Mouse (Mus musculus) liver, embryonic 13.5 days (tissue): ENCODE data around the gene Rtn3. TPM values are rescaled to one million over a fixed set of nuclear protein-coding genes. Genes with fewer than 3 reads are reported as not detected.

Source experiments
- ATAC-seq: fragments of 200-750 bp; cut with Nextera tagmentation; 2 replicates; pipeline ENCODE4 v1.8.0; 2017; ENCODE audit warnings: low read depth, mild to moderate bottlenecking, moderate number of reproducible peaks, moderate library complexity
- DNase-seq: peaks from one replicate; pipeline ENCODE4 v3.0.0; 2022
- H3K27ac ChIP-seq: fragments of 300-500 bp; sonication (generic); 2 replicates; pipeline ENCODE4 v1.5.1; 2015; ENCODE audit warnings: moderate library complexity, mild to moderate bottlenecking, inconsistent platforms
- H3K27me3 ChIP-seq: fragments of 300-500 bp; sonication (generic); 2 replicates; pipeline ENCODE4 v1.6.1; 2015; ENCODE audit warnings: mild to moderate bottlenecking, inconsistent platforms
- H3K36me3 ChIP-seq: fragments of 300-500 bp; sonication (generic); 2 replicates; pipeline ENCODE4 v1.6.1; 2015; ENCODE audit warnings: mild to moderate bottlenecking, inconsistent platforms
- H3K4me1 ChIP-seq: fragments of 300-500 bp; sonication (generic); replicated peaks from 2 replicates; pipeline ENCODE4 v1.6.1; 2015; ENCODE audit warnings: inconsistent platforms
- H3K4me2 ChIP-seq: fragments of 300-500 bp; sonication (generic); 2 replicates; pipeline ENCODE4 v1.6.1; 2015; ENCODE audit warnings: inconsistent platforms, mild to moderate bottlenecking, moderate library complexity
- H3K4me3 ChIP-seq: fragments of 300-500 bp; sonication (generic); replicated peaks from 2 replicates; pipeline ENCODE4 v1.5.1; 2015; ENCODE audit warnings: mild to moderate bottlenecking, inconsistent platforms
- H3K9ac ChIP-seq: fragments of 300-500 bp; sonication (generic); 2 replicates; pipeline ENCODE4 v1.6.1; 2015; ENCODE audit warnings: mild to moderate bottlenecking, inconsistent platforms
- H3K9me3 ChIP-seq: fragments of 300-500 bp; sonication (generic); replicated peaks from 2 replicates; pipeline ENCODE4 v1.6.1; 2016; ENCODE audit warnings: inconsistent platforms
- WGBS: fragments of 180-500 bp; shearing (Covaris S2); methylation state at CpG from one replicate; pipeline ENCODE4 v1.1.7; 2015; ENCODE audit not compliant: insufficient replicate concordance; 5-methylcytosine and 5-hydroxymethylcytosine counted together
- polyA plus RNA-seq: library from polyadenylated mRNA; unstranded; fragments of >200 nt; fragmentation: Nextera tagmentation; extraction: Ambion mirVana; gene quantifications from 2 replicates; pipeline ENCODE4 v1.2.1, GENCODE M21; 2015

Rtn3 gene
- polyA plus RNA-seq, 1 experiment from 2014 or later = 67.5 TPM

DNA sequence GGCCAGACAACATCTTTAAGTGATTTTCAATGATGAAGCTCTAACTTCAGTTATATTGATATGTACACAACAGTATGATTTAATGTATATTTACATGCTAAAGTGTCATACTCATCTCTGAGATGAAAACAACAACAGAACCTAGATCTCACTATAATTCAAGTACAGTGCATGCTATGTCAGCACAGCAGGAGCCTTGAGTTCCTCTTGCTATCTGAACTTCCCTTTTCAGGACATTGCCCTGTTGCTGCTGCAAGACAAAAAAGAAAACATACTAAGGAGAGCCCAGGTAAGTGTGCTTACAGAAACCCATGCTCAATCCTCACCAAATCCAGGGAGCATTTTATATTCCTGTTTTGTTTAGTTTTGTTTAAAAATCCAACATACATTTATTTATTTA lies 44.8 kb downstream of the Rtn3 start:
- Histone ChIP-seq H3K9ac (no peak overlapping the region), H3K4me2 (no peak overlapping the region), H3K36me3 (peaks cover 24% of the 10 kb centered on the region), H3K9me3 (no peaks in the 10 kb centered on the region), H3K4me1 (0 out of 2 replicates have a peak, but pooled peaks cover 8% of the 10 kb centered on the region), H3K4me3 (no peak overlapping the region), H3K27me3 (no peaks in the 10 kb centered on the region), H3K27ac (no peak overlapping the region)
- ATAC-seq = no peak
- DNase-seq = no peak

DNA sequence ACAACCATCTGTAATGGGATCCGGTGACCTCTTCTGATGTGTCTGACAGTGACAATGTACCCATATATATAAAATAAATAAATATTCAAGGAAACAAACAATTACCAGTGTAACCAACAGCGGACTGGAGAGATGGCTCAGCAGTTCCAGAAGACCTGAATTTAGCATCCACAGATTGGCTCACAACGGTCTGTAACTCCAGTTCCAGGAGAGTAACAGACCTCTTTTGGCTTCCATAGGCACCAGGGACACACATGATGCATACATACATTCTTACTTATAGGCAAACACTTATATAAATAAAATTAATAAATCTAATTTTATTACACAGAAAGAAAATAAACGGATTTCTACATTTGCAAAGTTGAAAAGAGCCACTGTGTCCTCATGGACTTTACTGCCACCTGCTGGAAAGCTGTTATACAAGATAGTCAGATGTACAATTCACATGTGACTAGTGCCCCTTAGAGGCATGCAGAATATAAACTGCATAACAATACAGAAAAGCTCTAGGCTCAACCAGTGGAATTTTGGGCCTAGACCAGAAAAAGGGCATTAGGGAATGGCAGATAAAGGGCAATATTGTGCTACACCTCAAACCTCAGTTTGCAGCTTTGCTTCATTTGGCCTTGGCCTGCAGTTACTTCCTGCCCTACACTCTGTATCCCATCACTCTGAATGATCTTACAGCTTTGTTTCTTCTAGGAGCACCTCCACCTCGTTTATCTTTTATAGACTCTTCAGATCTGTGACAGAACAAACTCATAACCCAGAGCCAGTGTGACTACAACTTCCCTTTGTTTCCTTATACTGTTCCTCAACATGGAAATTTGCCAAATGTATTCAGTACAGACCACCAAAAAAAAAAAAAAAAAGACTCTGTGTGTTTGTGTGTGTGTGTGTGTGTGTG lies 46.8 kb downstream of the Rtn3 start:
- Histone ChIP-seq H3K4me3 (no peak overlapping the region), H3K36me3 (peaks cover 43% of the 10 kb centered on the region)
- no peak for DNase-seq

DNA sequence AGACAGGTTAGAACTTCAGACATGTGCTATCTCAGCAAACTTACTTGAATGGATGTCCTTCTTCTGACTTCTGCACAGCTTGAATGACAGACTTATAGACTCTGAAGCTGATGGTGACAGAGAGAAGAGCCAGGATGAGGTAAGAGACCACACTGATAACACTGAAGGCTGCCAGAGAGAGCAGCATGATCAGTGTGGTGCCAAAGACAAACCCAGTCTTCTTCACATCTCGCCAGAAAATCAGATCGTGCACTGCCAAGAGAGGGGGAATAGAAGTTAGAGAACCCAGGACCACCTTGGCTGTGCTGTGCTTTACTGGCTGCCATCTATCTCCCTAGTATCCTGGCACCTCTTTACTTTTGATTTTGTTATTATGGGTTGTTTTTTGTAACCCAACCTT lies 48.2 kb downstream of the Rtn3 start:
- Histone ChIP-seq H3K4me3 (no peak overlapping the region), H3K4me2 (no peak overlapping the region), H3K36me3 (peaks cover 56% of the 10 kb centered on the region), H3K27ac (no peak overlapping the region), H3K27me3 (no peaks in the 10 kb centered on the region), H3K9me3 (no peaks in the 10 kb centered on the region), H3K4me1 (no peaks in the 10 kb centered on the region), H3K9ac (no peak overlapping the region)
- ATAC-seq (no peak), DNase-seq (no peak)
- WGBS = 84% methylated on average over 2 of the region's 2 CpGs

More for the DNA sequence above, 46.8 kb downstream of the Rtn3 start:
- 69% methylated on average over 5 of the region's 5 CpGs for WGBS
- H3K4me2 ChIP-seq = no peak overlapping the region
- H3K27me3 ChIP-seq = no peaks in the 10 kb centered on the region
- H3K9me3 ChIP-seq = no peaks in the 10 kb centered on the region
- no peak for ATAC-seq
- H3K4me1 ChIP-seq = 0 out of 2 replicates have a peak, but pooled peaks cover 2% of the 10 kb centered on the region
- no peak overlapping the region for H3K27ac ChIP-seq
- H3K9ac ChIP-seq = no peak overlapping the region

DNA sequence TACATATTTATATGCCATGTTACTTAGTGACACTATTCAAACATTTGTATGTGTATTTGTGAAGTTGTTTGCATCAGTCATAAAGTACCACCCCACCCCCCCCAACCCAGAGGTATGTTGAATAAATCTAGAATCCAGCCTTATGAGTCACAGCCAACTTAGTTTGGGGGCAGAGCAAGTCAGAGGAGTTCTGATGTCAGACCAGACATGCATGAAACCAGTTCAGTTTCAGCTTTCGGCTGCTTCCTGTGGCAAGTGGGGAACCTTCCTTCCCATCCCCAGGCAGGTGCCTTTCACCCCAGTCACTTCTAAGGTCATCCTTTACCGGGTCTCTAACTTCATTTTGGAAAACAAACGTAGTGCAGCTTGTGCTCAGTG lies 57.7 kb downstream of the Rtn3 start:
- DNase-seq (no peak), ATAC-seq (no peak)
- Histone ChIP-seq H3K4me3 (no peak overlapping the region), H3K9ac (no peak overlapping the region), H3K27me3 (peaks cover 2% of the 10 kb centered on the region; the same call in 1 of the 2 replicates), H3K36me3 (peaks cover 85% of the 10 kb centered on the region), H3K9me3 (no peaks in the 10 kb centered on the region), H3K4me2 (no peak overlapping the region), H3K4me1 (peaks cover 36% of the 10 kb centered on the region), H3K27ac (no peak overlapping the region)
- WGBS = 49% methylated on average over 3 of the region's 3 CpGs

DNA sequence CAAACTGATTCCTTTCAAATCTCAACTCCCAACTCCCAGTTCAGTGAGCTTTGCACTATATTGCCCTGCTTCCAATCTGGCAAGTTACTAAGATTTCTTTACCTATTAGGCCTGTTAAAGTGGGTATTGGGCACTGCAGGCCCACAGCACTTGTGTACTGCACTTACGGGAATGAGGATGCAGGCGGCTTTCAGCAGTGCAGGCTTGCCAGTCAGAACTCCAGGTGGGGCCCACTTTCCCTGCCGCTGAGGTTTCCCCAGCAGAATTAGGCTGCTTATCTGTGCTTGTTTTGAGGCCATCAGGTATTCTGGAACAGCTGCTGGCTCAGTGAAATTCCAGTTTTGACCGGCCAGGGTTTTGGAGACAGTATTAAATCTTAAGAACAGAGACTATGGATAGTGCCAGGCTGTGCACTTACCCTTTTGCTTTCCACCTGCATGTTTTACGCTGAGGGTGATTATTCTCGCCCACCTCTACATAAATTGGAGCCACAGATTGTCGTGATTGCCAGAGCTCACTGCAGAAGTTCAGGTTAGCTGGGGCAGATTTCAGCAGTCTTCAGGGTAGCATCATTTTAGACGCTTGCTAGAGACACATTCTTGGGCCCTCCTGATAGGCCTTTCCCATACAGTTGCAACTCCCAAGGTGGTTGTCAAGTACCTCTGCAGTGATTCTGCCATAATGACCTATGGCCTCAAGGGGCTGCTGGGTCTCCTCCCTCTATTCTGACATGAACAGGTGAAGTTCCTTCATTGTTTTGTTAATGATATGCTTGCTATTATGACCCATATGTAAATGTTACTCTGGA lies 58.3 kb downstream of the Rtn3 start:
- H3K4me3 ChIP-seq = no peak overlapping the region
- 67% methylated on average over 8 of the region's 8 CpGs for WGBS
- ATAC-seq (no peak), DNase-seq (no peak)
- no peak overlapping the region for H3K9ac ChIP-seq
- H3K9me3 ChIP-seq = no peaks in the 10 kb centered on the region
- peaks cover 87% of the 10 kb centered on the region for H3K36me3 ChIP-seq
- peaks cover 42% of the 10 kb centered on the region for H3K4me1 ChIP-seq
- no peak overlapping the region for H3K4me2 ChIP-seq
- peaks cover 2% of the 10 kb centered on the region; the same call in 1 of the 2 replicates for H3K27me3 ChIP-seq
- H3K27ac ChIP-seq = no peak overlapping the region

DNA sequence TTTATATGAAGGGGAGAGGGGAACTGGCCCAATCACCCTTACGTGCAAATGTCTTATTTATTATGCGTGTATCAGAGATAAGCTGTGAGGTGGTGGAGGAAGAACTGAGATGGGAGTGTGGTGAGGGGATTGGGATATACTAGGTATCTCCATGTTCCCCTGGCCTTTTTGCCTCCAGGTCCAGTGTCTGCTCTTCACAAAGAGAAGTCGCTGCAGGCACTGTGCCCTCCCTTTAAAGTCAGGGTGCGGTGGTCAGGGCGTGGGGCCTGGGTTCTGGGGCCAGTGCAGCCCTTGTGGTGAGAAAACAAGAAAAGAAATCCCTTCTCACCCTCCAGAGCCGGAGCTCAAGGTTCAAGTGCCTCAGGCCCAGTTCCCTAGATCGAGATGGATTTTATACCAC lies 59.0 kb downstream of the Rtn3 start:
- Histone ChIP-seq H3K27ac (no peak overlapping the region), H3K27me3 (peaks cover 2% of the 10 kb centered on the region; the same call in 1 of the 2 replicates), H3K36me3 (peaks cover 82% of the 10 kb centered on the region), H3K4me1 (peaks cover 48% of the 10 kb centered on the region), H3K9ac (no peak overlapping the region), H3K4me3 (no peak overlapping the region), H3K4me2 (no peak overlapping the region), H3K9me3 (no peaks in the 10 kb centered on the region)
- DNase-seq = no peak
- no peak for ATAC-seq
- WGBS = 75% methylated on average over 7 of the region's 7 CpGs

DNA sequence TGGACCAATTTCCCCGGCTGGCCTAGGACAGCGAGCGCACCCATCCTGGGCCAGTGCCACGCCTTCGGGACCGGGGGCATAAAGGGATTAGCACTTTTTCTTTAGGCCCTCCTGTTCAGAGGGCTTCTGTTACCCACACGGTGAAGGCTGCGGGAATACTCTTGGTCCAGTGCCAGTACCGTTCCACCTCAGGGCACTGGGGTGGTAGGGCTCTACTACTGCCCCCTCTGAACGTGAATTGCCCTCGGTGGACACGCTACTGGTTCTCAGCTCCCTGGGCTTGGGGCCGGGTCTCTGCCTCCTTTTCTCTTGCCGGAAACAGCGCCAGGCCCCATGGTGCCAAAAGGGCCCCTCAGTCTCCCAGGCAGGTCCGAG lies 59.4 kb downstream of the Rtn3 start:
- Histone ChIP-seq H3K4me1 (peaks cover 53% of the 10 kb centered on the region), H3K4me3 (0 out of 2 replicates have a peak overlapping the region, but pooled peaks have one; percentile 23), H3K36me3 (peaks cover 78% of the 10 kb centered on the region), H3K9ac (no peak overlapping the region), H3K27me3 (peaks cover 2% of the 10 kb centered on the region; the same call in 1 of the 2 replicates), H3K27ac (no peak overlapping the region), H3K4me2 (peak overlapping the region; percentile 50), H3K9me3 (no peaks in the 10 kb centered on the region)
- no peak for ATAC-seq
- DNase-seq = no peak
- WGBS = 78% methylated on average over 16 of the region's 16 CpGs

DNA sequence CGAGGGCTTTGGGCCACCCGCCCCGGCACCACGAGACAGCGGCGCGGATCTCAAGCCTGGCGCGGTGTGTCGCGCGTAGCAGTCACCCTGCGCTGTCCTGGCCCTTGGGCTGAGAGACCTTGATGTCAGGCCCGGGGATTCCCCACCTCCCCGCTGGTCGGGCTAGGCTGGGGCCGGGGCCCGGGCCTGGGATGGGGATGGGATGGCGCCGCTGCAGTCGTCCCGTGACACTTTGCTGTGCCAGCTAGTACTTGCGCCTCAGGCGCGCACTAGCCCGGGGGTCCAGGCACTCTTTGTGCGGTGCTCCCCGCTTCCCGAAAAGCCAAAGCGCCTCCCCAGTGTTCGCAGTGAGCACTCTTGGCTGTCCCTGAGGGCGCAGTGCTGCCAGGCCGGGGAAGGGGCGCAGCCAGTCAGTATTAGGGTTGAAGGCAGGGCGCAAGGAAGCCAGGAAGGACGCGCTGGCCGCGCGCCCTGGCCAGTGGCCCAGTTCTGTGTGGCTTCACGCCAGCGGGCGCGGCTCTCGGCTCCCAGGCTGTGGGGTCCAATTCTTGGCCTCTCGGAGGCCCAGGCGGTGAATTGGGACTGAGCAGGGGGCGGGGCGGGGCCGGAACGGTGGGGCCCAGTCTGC lies 59.9 kb downstream of the Rtn3 start:
- Histone ChIP-seq H3K36me3 (peaks cover 73% of the 10 kb centered on the region), H3K9ac (no peak overlapping the region), H3K4me2 (peak overlapping the region; percentile 50), H3K27ac (no peak overlapping the region), H3K9me3 (no peaks in the 10 kb centered on the region), H3K4me1 (peaks cover 58% of the 10 kb centered on the region), H3K4me3 (peak overlapping the region; percentile 23), H3K27me3 (peaks cover 2% of the 10 kb centered on the region; the same call in 1 of the 2 replicates)
- ATAC-seq (peak; percentile 29; the same call in 1 of the 2 replicates), DNase-seq (no peak)
- WGBS = 70% methylated on average over 51 of the region's 51 CpGs

DNA sequence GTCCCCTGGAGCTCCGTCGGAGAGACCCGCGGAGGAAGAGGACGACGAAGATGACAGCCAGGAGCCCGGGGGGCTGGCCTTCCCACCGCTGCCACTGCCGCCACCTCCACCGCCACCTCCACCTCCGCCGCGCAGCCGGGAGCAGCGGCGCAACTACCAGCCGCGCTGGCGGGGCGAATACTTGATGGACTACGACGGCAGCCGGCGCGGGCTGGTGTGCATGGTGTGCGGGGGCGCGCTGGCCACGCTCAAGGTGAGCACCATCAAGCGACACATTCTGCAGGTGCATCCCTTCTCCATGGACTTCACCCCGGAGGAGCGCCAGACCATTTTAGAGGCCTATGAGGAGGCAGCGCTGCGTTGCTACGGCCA lies 60.4 kb downstream of the Rtn3 start:
- peaks cover 68% of the 10 kb centered on the region for H3K36me3 ChIP-seq
- peak overlapping the region; percentile 50 for H3K4me2 ChIP-seq
- ATAC-seq (no peak), DNase-seq (no peak)
- H3K27ac ChIP-seq = no peak overlapping the region
- peaks cover 60% of the 10 kb centered on the region for H3K4me1 ChIP-seq
- no peak overlapping the region for H3K9ac ChIP-seq
- H3K4me3 ChIP-seq = peak overlapping the region; percentile 23
- peaks cover 2% of the 10 kb centered on the region; the same call in 1 of the 2 replicates for H3K27me3 ChIP-seq
- H3K9me3 ChIP-seq = no peaks in the 10 kb centered on the region
- WGBS = 62% methylated on average over 35 of the region's 35 CpGs

DNA sequence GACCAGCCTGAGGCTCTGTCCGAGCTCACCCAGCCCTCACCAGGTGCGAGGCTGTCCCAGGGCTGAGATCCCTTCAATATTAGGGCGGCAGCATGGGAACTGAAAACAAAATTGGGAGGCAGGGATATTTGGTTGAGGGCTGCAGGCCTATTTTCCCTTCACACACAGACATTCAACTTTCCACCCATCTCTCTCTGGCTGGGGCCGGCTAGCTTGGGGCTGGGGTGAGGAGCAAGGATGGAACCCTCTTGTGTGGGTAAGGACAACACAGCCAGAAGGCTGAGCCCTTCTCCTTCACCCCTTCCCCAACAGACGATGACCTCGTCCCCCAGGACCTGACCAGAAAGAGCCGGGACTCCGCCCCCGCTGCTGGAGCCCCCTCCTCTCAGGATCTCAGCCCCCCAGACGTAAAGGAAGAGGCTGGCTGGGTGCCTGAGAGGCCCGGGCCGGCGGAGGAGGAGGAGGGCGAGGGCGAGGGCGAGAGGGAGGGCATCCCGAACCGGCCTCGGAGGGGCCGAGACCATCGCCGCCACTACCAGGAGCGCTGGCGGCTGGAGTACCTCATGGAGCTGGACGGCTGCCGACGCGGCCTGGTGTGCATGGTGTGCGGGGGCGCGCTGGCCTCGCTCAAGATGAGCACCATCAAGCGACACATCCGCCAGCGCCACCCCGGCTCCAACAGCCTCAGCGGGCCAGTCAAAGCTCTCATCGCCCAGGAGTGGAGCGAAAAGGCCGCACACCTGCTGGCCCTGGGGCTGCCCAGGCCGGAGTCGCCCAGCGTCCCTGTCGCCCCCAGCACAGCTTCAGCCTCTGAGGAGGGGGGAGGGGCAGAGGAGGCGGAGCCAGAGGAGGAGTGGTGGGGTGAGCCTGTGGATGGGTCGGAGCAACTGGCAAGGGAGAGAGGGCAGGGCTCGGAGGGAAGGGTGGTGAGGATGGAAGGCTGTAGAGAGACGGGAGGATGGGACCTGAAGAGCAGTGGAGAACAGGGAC lies 61.2 kb downstream of the Rtn3 start:
- H3K27me3 ChIP-seq = peaks cover 8% of the 10 kb centered on the region
- WGBS = 69% methylated on average over 48 of the region's 48 CpGs
- DNase-seq (no peak), ATAC-seq (no peak)
- peaks cover 66% of the 10 kb centered on the region for H3K4me1 ChIP-seq
- H3K27ac ChIP-seq = no peak overlapping the region
- H3K9ac ChIP-seq = no peak overlapping the region; the same call in 1 of the 2 replicates
- H3K4me3 ChIP-seq = peak overlapping the region; percentile 23
- H3K4me2 ChIP-seq = peak overlapping the region; percentile 50
- H3K36me3 ChIP-seq = peaks cover 61% of the 10 kb centered on the region
- H3K9me3 ChIP-seq = no peaks in the 10 kb centered on the region
